Mouse (Mus musculus) lung, postnatal 36 days (tissue): Measurements from ENCODE around the gene Casc1.

ENCODE experiments used
- DNase-seq: peaks from one replicate; pipeline ENCODE4 v3.0.0; 2022; ENCODE audit warnings: mixed read lengths

The Casc1 gene

DNA sequence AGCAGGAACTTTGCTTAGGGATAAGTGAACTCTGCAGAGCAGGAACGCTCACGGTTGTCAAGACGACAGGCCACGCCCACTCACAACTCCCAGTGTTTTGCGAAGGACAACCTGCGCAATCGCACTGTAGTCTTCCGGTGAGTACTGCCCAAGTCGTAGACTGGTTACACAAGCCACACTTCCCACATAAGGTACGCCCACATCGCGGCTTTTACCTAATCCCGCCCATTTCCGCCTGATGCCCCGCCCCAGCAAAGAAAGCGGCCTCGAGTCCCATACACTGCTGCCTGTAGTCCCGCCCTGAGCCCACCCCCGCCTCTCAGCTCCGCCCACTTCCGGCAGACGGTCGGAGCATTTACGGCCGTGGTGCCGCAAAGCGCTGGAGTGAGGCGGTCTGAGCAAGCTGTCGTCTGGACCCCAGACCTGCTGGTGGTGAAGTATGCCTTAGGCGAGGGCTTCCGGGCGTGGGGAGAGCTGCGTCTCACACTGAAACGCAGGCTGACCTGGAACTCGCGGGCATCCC lies at the start of gene Casc1, which contains the start of gene Etfrf1:
Gene Casc1, minus strand, starts transcription at position 190 of the 523 bp plus-strand sequence.
Gene Etfrf1, plus strand, starts transcription at position 319 of the 523 bp plus-strand sequence.
- peak; percentile 100 for DNase-seq

DNA sequence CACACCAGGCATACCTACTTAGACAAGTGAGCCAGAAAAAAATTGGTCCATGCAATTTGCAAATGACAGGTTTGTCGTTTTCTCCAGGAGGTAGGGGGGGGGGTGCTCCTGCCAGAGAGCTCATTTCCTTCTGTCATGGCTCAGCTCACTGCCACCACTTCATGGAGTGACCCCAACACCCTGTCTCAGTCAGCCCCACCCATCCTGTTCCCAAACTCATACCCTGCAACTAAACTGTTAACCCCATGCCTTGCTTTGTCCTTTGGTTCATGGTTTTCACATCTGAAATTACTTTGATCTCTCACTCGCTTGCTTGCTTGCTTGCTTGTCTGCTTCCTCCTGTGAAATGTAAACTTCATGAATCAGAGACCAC lies 45.9 kb upstream of the Casc1 start:
- no peak for DNase-seq

DNA sequence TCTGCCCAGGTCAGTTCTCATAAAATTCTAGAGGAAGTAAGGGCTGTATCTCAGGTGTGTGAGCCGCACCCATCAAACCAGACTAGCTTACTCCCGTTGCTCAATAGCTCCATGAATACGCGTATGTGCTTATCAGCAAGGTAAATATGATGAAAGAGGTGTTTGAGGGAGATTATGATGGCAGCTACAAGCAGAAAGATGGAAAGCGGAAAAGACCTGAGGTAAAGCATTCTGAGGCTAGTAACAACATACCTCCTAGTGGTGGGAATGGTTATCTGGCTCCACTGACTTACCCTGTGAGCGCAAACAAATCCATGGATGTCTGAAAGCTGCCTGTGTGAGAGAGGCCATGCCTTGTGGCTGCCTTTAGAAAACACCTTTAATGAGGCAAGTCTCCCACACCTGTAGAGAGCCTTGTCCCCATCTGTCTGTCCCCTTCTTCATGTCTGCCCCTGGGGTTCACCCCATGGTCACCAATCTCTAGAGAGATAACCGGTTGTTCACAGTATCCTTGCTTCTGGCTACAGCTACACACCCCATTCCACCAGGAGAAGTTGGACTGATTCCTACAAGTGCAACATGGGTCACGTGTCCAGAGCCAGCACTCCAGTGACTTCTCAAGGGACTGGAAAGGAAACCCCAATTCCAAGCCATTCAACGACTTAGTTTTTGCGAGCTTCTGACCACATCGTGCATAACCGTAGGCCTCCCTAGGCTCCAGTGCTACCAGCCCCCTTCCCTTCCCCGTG lies 45.3 kb upstream of the Casc1 start:
- DNase-seq, result peak; percentile 69

DNA sequence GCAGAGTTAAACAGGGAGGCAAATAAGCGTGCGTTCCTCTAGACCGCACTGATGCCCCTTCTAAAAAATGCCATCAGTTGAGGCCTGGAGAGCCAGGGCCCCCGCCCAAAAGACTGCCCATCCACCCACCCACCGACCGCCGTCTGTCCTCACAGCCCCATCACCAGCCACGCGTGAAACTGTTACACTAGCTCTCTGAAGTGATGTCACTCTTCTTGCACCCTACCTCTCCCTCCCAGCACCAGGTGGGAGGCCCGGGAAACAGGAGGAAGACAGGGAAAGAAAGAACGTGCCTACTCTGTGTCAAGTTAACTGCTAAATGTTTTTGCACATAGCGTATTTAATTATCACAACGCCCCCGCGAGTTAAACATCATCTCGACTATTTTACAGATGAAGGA lies 40.0 kb upstream of the Casc1 start:
- no peak for DNase-seq

DNA sequence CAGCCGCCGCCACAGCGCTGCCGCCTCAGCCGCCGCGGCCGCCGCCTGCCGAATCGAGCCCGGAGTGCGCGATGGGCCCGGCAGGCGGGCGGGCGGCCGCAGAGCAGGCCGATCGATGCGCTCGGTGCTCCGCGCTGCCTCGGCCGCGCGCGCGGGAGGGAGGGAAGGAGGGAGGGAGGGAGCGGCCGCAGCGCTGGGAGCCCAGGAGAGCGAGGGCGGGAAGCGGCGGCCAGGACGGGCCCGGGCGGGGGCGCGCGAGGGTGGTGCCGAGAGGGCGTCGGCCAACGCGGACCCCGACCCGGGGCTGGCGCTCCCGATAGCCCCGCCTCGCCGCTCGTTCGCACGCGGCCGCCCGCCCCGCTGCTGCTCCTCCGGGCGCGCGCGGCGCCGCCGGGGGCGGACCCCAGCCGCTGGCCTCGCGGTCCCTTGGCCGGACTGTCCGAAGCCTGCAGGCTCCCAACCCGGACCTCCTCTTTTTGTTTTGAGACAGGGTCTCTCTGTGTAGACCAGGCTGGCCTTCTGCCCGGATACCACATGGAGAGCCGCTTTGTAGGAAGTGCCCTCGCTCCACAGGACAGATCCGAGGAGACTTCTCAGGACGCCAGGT lies 39.5 kb upstream of the Casc1 start, which contains the start of gene Kras:
Gene Kras, minus strand, starts transcription at position 55 of the 607 bp plus-strand sequence.
- peak; percentile 91 for DNase-seq

- peak; percentile 64 for DNase-seq
These were observed 38.7 kb upstream of the Casc1 start for GRCm38 (mm10) chr6:145249291-145250184.

DNA sequence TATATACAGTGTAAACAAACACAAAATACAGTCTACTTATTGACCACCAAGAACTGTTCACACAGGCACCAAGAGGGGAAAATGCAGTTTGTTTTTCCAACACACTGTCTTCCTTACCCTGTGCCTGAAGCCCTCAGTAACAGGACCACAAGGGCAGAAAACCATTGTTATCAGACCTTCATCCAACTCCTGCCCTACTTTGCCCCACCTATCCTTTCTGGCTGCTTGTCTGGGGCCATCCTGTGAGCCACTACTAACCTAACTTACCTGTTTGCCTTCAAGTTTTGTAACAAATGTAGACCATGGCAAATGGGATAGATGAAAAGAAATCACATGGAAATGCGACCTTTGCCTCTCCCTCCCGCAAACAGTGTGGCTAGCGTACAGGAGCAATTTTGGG lies 37.1 kb upstream of the Casc1 start:
- DNase-seq, result no peak

DNA sequence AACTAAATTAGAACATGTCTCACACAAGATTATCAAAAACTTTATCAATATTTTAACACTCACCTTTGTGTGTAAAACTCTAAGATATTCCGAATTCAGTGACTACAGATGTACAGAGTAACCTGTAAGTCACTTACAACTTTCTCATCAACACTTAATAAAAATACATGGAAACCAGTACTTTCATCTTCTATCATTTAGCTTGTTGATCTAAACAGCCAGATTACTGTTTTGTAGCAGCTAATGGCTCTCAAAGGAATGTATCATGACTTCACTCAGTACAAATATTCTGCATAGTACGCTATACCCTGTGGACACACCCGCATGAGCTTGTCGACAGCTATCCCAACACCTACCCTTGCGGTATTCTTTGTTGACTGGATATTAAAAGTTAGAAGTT lies 36.0 kb upstream of the Casc1 start:
- DNase-seq, result no peak

DNA sequence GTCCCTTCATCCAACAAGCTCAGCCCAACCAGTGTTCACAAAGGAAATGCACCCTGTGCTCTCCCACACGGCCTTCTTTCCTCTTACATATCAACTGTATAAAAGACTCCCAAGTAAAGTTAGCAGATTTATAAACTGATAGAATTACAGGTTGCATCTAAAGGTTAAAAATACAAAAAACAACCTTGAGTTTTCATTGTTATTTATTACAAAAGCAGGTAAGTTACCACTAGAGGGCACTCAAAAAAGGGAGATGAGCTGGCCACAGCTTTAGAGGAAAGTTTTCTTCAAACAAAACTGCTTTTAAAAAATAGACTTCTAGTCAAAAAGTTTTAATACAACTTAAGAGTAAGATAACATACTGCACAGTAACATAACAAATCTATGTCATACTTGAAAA lies 31.7 kb upstream of the Casc1 start:
- peak; percentile 50 for DNase-seq

GRCm38 (mm10) chr6:145240285-145240684 lies 29.5 kb upstream of the Casc1 start:
- no peak for DNase-seq

DNA sequence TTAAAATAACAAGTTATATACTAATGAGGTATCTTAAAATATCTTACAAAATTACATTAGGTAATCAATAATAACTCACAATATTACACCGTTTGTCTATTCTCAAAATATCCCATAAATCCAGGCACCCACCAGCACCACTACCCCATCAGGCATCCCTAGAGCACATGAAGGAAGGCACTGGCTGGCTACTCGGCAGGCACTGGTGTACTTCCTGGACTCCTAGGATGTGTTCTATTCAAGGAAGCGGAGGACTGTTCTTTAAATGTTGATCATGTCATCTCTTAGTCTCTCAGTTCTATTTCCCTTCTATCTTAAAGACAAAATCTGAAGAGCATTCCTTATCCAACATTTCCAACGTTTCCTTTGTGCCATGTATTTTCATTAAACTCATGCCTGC lies 26.3 kb upstream of the Casc1 start:
- no peak for DNase-seq

GRCm38 (mm10) chr6:145235367-145235766 lies 24.6 kb upstream of the Casc1 start:
- no peak for DNase-seq

DNA sequence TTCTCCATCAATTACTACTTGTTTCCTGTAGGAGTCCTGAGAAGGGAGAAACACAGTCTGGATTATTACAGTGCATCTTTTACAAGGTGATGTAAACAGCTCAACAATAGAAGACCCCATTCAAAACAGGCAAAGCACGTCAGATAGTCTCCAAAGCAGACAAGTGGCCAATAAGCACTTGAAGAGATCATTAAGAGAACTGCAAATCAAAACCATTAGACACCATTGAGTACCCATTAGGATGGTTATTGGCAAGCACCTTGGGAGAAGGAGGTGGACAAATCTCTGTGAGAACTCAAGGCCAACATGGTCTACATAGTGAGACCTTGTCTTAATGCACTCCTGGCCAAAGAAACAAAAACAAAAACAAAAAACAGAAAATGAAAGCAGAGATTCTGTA lies 23.6 kb upstream of the Casc1 start:
- DNase-seq, result no peak

GRCm38 (mm10) chr6:145226296-145226695 lies 15.5 kb upstream of the Casc1 start:
- peak; percentile 23 for DNase-seq

- DNase-seq, result no peak
These were observed 13.4 kb upstream of the Casc1 start for GRCm38 (mm10) chr6:145224246-145224645.

GRCm38 (mm10) chr6:145215826-145216225 lies 5.0 kb upstream of the Casc1 start:
- no peak for DNase-seq

- no peak for DNase-seq
These were observed 3.1 kb upstream of the Casc1 start for GRCm38 (mm10) chr6:145213916-145214315.

- DNase-seq, result no peak
These were observed 836 bp upstream of the Casc1 start for GRCm38 (mm10) chr6:145211376-145212305.

DNA sequence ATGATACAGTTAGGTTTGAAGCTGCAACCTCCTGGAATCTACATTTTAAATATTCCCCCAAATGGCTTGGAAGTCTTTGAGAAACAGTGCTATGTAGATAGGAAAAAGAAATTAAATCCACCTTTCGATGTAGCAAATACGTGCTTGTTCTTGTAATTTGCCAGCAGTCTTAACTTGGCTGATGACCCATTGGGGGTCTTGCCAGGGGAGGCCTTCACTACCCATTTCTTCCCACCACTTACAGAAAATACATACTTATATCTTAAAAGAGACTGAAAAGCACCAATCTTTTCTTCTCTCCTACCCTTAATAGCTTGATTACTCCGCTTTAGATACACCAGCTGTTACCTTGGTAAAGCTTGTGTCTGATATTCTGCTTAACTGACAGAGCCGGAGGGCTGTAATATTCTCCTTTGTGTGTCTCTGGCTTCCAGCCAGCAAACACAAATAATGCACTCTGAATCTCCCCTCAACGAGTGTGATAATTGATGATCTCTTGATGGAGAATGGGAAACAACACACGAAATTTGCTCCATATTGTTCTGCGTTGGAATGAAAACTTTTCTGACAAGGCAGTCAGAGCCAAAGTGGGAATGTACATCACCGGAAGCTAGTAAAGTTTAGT lies 637 bp downstream of the Casc1 start:
- DNase-seq, result no peak

GRCm38 (mm10) chr6:145205142-145205541 lies 5.7 kb downstream of the Casc1 start:
- no peak for DNase-seq

DNA sequence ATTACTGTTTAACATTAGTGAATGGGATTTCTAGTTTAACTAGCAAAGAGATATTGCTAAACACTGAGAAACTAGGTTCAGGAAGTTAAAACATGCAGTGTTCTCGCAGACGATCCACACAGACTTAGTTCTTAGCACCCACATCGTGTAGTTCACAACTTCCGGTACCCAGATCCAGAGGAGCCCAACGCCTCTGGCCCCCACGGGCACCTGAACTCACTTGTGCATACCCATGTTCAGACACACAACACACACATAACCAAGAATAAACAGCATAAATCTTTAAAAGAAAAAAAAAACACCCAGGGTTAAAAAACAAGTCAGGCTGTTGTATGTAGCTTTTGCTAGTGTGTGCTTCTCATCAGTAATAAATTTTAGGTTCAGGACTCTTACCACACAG lies 6.4 kb downstream of the Casc1 start:
- no peak for DNase-seq
